Mouse (Mus musculus): ENCODE data around the gene Itga9. TPM values are rescaled to one million over a fixed set of nuclear protein-coding genes. Genes with fewer than 3 reads are reported as not detected.

The Itga9 gene
- polyA plus RNA-seq, 1 experiment: 0.14 TPM

GRCm38 (mm10) chr9:118822186-118822555, 215.7 kb downstream of the Itga9 start:
- H3ac ChIP-seq (ENCODE audit: control insufficient read depth, insufficient read length): no peak overlapping the region
- TF ChIP-seq TCF12 (IDR thresholded peaks at IDR 0.05; ENCODE audit: insufficient read depth, poor library complexity, severe bottlenecking) (no peak), POLR2A (IDR thresholded peaks at IDR 0.05; ENCODE audit: insufficient read length, low read depth) (no peak), POLR2AphosphoS2 (IDR thresholded peaks at IDR 0.05; ENCODE audit: insufficient read length, low read depth) (no peak), USF1 (IDR thresholded peaks at IDR 0.05; ENCODE audit: low read depth) (no peak), MAX (IDR thresholded peaks at IDR 0.05; ENCODE audit: low read depth) (no peak), E2F4 (IDR thresholded peaks at IDR 0.05; ENCODE audit: insufficient read depth) (no peak), TCF3 (IDR thresholded peaks at IDR 0.05; ENCODE audit: insufficient read length, low read depth) (no peak), MYOG (IDR thresholded peaks at IDR 0.05; ENCODE audit: control insufficient read depth in 1 of 3, insufficient read depth in 1 of 3, insufficient read length in 2 of 3, low read depth in 2 of 3) (no peak), CEBPB (IDR thresholded peaks at IDR 0.05; ENCODE audit: insufficient read depth, poor library complexity, severe bottlenecking) (no peak), SRF (IDR thresholded peaks at IDR 0.05; ENCODE audit: control insufficient read depth, insufficient read length, low read depth) (no peak), MYOD1 (IDR thresholded peaks at IDR 0.05; ENCODE audit: control insufficient read depth in 1 of 3, insufficient read length in 2 of 3, low read depth in 2 of 3) (no peak), REST (IDR thresholded peaks at IDR 0.05; ENCODE audit: insufficient read depth, insufficient read length) (no peak)
- H3K27me3 ChIP-seq (ENCODE audit: control insufficient read depth, insufficient read depth, insufficient read length): peaks cover 4% of the 10 kb centered on the region
- H3K4me3 ChIP-seq: no peak overlapping the region
- no peak overlapping the region for H3K4me2 ChIP-seq (ENCODE audit: low read depth)
- no peaks in the 10 kb centered on the region for H3K79me2 ChIP-seq (ENCODE audit: control insufficient read depth, insufficient read depth)
- H3K36me3 ChIP-seq (ENCODE audit: control insufficient read depth, insufficient read depth): no peaks in the 10 kb centered on the region

GRCm38 (mm10) chr9:118822581-118822980, 216.1 kb downstream of the Itga9 start:
- TF ChIP-seq USF1 (IDR thresholded peaks at IDR 0.05; ENCODE audit: low read depth) (no peak), POLR2AphosphoS2 (IDR thresholded peaks at IDR 0.05; ENCODE audit: insufficient read length, low read depth) (no peak), E2F4 (IDR thresholded peaks at IDR 0.05; ENCODE audit: insufficient read depth) (no peak), MAX (IDR thresholded peaks at IDR 0.05; ENCODE audit: low read depth) (no peak), SRF (IDR thresholded peaks at IDR 0.05; ENCODE audit: control insufficient read depth, insufficient read length, low read depth) (no peak), POLR2A (IDR thresholded peaks at IDR 0.05; ENCODE audit: insufficient read length, low read depth) (no peak), REST (IDR thresholded peaks at IDR 0.05; ENCODE audit: insufficient read depth, insufficient read length) (no peak)
- Histone ChIP-seq H3K36me3 (ENCODE audit: control insufficient read depth, insufficient read depth) (no peaks in the 10 kb centered on the region), H3K4me3 (no peak overlapping the region), H3K27me3 (ENCODE audit: control insufficient read depth, insufficient read depth, insufficient read length) (peaks cover 8% of the 10 kb centered on the region), H3K79me2 (ENCODE audit: control insufficient read depth, insufficient read depth) (no peaks in the 10 kb centered on the region), H3ac (ENCODE audit: control insufficient read depth, insufficient read length) (no peak overlapping the region), H3K4me2 (ENCODE audit: low read depth) (no peak overlapping the region)

DNA sequence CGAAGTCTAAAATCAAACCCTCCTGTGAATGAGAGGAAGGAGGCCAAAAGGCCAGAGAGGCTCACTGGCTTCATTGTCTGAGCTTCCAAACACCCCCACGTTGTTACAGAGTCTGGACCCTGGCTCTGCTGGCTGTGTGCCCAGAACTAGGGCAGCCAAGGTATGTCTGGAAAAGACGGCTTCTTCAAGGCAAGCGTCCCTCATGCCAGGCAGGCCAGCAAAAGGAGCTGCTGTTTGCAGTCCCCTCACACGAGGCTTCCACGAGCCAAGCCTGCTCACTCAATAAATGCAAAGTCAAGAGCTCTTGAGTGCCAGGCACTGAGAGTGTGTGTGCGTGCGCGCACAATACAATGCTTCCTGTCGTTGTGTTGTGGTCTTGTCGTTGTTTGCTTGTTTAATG, 224.6 kb downstream of the Itga9 start:
- H3K4me3 ChIP-seq: no peak overlapping the region
- no peak overlapping the region for H3K4me2 ChIP-seq (ENCODE audit: low read depth)
- peaks cover 5% of the 10 kb centered on the region for H3K27me3 ChIP-seq (ENCODE audit: control insufficient read depth, insufficient read depth, insufficient read length)
- H3K79me2 ChIP-seq (ENCODE audit: control insufficient read depth, insufficient read depth): no peaks in the 10 kb centered on the region
- no peaks in the 10 kb centered on the region for H3K36me3 ChIP-seq (ENCODE audit: control insufficient read depth, insufficient read depth)
- TF ChIP-seq CEBPB (IDR thresholded peaks at IDR 0.05; ENCODE audit: insufficient read depth, poor library complexity, severe bottlenecking): no peak
- no peak for TF ChIP-seq SRF (IDR thresholded peaks at IDR 0.05; ENCODE audit: control insufficient read depth, insufficient read length, low read depth)
- TF ChIP-seq TCF3 (IDR thresholded peaks at IDR 0.05; ENCODE audit: insufficient read length, low read depth): no peak
- TF ChIP-seq MYOD1 (IDR thresholded peaks at IDR 0.05; ENCODE audit: control insufficient read depth in 1 of 3, insufficient read length in 2 of 3, low read depth in 2 of 3): no peak
- TF ChIP-seq REST (IDR thresholded peaks at IDR 0.05; ENCODE audit: insufficient read depth, insufficient read length): no peak
- no peak for TF ChIP-seq E2F4 (IDR thresholded peaks at IDR 0.05; ENCODE audit: insufficient read depth)
- no peak for TF ChIP-seq USF1 (IDR thresholded peaks at IDR 0.05; ENCODE audit: low read depth)
- TF ChIP-seq MYOG (IDR thresholded peaks at IDR 0.05; ENCODE audit: control insufficient read depth in 1 of 3, insufficient read depth in 1 of 3, insufficient read length in 2 of 3, low read depth in 2 of 3): no peak
- TF ChIP-seq POLR2AphosphoS2 (IDR thresholded peaks at IDR 0.05; ENCODE audit: insufficient read length, low read depth): no peak
- TF ChIP-seq TCF12 (IDR thresholded peaks at IDR 0.05; ENCODE audit: insufficient read depth, poor library complexity, severe bottlenecking): no peak
- no peak for TF ChIP-seq POLR2A (IDR thresholded peaks at IDR 0.05; ENCODE audit: insufficient read length, low read depth)
- no peak overlapping the region for H3ac ChIP-seq (ENCODE audit: control insufficient read depth, insufficient read length)

DNA sequence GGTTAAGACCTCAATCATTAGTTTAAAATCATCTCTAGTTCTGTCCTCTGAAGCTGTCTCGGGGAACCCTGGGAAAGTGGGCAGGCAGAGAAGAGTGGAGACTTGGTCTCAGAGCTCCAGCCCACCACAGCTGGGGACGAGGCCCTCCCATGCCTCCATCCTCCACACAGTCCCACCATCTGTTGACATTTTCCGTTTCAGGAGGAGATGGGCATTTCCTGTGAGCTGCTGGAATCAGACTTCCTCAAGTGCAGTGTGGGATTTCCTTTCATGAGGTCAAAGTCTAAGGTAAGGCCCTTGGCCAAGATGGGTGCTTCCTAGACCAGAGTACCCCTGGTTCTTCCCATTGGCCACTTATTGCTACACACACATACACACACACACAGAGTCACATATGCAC, 226.0 kb downstream of the Itga9 start:
- H3K79me2 ChIP-seq (ENCODE audit: control insufficient read depth, insufficient read depth): no peaks in the 10 kb centered on the region
- no peaks in the 10 kb centered on the region for H3K27me3 ChIP-seq (ENCODE audit: control insufficient read depth, insufficient read depth, insufficient read length)
- no peak overlapping the region for H3K4me3 ChIP-seq
- TF ChIP-seq TCF12 (IDR thresholded peaks at IDR 0.05; ENCODE audit: insufficient read depth, poor library complexity, severe bottlenecking) (no peak), SRF (IDR thresholded peaks at IDR 0.05; ENCODE audit: control insufficient read depth, insufficient read length, low read depth) (no peak), MYOG (IDR thresholded peaks at IDR 0.05; ENCODE audit: control insufficient read depth in 1 of 3, insufficient read depth in 1 of 3, insufficient read length in 2 of 3, low read depth in 2 of 3) (no peak), REST (IDR thresholded peaks at IDR 0.05; ENCODE audit: insufficient read depth, insufficient read length) (no peak), TCF3 (IDR thresholded peaks at IDR 0.05; ENCODE audit: insufficient read length, low read depth) (no peak), CEBPB (IDR thresholded peaks at IDR 0.05; ENCODE audit: insufficient read depth, poor library complexity, severe bottlenecking) (no peak), MAX (IDR thresholded peaks at IDR 0.05; ENCODE audit: low read depth) (no peak), USF1 (IDR thresholded peaks at IDR 0.05; ENCODE audit: low read depth) (no peak), POLR2A (IDR thresholded peaks at IDR 0.05; ENCODE audit: insufficient read length, low read depth) (no peak), POLR2AphosphoS2 (IDR thresholded peaks at IDR 0.05; ENCODE audit: insufficient read length, low read depth) (no peak), MYOD1 (IDR thresholded peaks at IDR 0.05; ENCODE audit: control insufficient read depth in 1 of 3, insufficient read length in 2 of 3, low read depth in 2 of 3) (no peak), E2F4 (IDR thresholded peaks at IDR 0.05; ENCODE audit: insufficient read depth) (no peak)
- H3K4me2 ChIP-seq (ENCODE audit: low read depth): no peak overlapping the region
- H3K36me3 ChIP-seq (ENCODE audit: control insufficient read depth, insufficient read depth): no peaks in the 10 kb centered on the region
- H3ac ChIP-seq (ENCODE audit: control insufficient read depth, insufficient read length): no peak overlapping the region

DNA sequence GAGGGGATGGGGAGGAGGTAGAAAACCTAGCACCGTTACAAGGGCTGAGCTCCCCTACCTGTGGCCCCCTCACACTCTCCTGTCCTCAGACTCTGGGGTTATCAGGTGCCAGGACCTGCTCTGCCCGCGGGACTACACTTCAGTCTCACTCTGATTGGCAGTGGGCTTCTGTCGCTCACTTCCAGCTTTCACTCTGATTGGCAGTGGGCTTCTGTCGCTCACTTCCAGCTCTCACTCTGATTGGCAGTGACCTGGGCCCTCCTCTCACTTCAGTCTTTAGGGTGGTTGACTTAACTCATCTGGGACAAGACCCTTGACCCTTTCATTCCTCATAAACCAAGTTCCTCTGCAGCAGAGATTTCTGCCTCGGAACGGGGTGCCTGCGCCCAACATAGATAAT, 226.9 kb downstream of the Itga9 start:
- no peak overlapping the region for H3ac ChIP-seq (ENCODE audit: control insufficient read depth, insufficient read length)

More for the DNA sequence above, 226.9 kb downstream of the Itga9 start:
- Histone ChIP-seq H3K4me3 (no peak overlapping the region), H3K27me3 (ENCODE audit: control insufficient read depth, insufficient read depth, insufficient read length) (no peaks in the 10 kb centered on the region), H3K79me2 (ENCODE audit: control insufficient read depth, insufficient read depth) (no peaks in the 10 kb centered on the region), H3K36me3 (ENCODE audit: control insufficient read depth, insufficient read depth) (no peaks in the 10 kb centered on the region), H3K4me2 (ENCODE audit: low read depth) (no peak overlapping the region)
- no peak for TF ChIP-seq USF1 (IDR thresholded peaks at IDR 0.05; ENCODE audit: low read depth)
- no peak for TF ChIP-seq E2F4 (IDR thresholded peaks at IDR 0.05; ENCODE audit: insufficient read depth)
- no peak for TF ChIP-seq CEBPB (IDR thresholded peaks at IDR 0.05; ENCODE audit: insufficient read depth, poor library complexity, severe bottlenecking)
- TF ChIP-seq MYOG (IDR thresholded peaks at IDR 0.05; ENCODE audit: control insufficient read depth in 1 of 3, insufficient read depth in 1 of 3, insufficient read length in 2 of 3, low read depth in 2 of 3): no peak
- no peak for TF ChIP-seq MAX (IDR thresholded peaks at IDR 0.05; ENCODE audit: low read depth)
- no peak for TF ChIP-seq MYOD1 (IDR thresholded peaks at IDR 0.05; ENCODE audit: control insufficient read depth in 1 of 3, insufficient read length in 2 of 3, low read depth in 2 of 3)
- TF ChIP-seq POLR2AphosphoS2 (IDR thresholded peaks at IDR 0.05; ENCODE audit: insufficient read length, low read depth): no peak
- TF ChIP-seq REST (IDR thresholded peaks at IDR 0.05; ENCODE audit: insufficient read depth, insufficient read length): no peak
- TF ChIP-seq SRF (IDR thresholded peaks at IDR 0.05; ENCODE audit: control insufficient read depth, insufficient read length, low read depth): no peak
- TF ChIP-seq TCF12 (IDR thresholded peaks at IDR 0.05; ENCODE audit: insufficient read depth, poor library complexity, severe bottlenecking): no peak
- TF ChIP-seq POLR2A (IDR thresholded peaks at IDR 0.05; ENCODE audit: insufficient read length, low read depth): no peak
- TF ChIP-seq TCF3 (IDR thresholded peaks at IDR 0.05; ENCODE audit: insufficient read length, low read depth): no peak

Measured in myocyte (in vitro differentiated cells).